Mouse (Mus musculus): Measurements from ENCODE around the gene Samd14. TPM values are rescaled to one million over a fixed set of nuclear protein-coding genes. Genes with fewer than 3 reads are reported as not detected.

Gene Samd14
- polyA plus RNA-seq, 1 experiment from 2014 or later: 18.3 TPM

GRCm38 (mm10) chr11:95040491-95041138, 30.9 kb downstream of the Samd14 start:
- peak; percentile 32 for ATAC-seq (ENCODE audit: low FRiP score, low TSS enrichment)
- under 1% methylated on average over 20 of the region's 20 CpGs for WGBS
- Histone ChIP-seq H3K4me3 (ENCODE audit: low read length) (peak overlapping the region; percentile 65), H3K9ac (ENCODE audit: low read depth, low read length) (peak overlapping the region; percentile 58), H3K9me3 (ENCODE audit: control insufficient read depth, low read length) (no peaks in the 10 kb centered on the region), H3K27ac (ENCODE audit: low read depth, low read length) (peak overlapping the region; percentile 61), H3K4me2 (replicated peaks; ENCODE audit: low read depth, low read length) (peak overlapping the region; percentile 83), H3K36me3 (ENCODE audit: control insufficient read depth, insufficient read depth, low read length) (peaks cover 6% of the 10 kb centered on the region; the same call in 1 of the 2 replicates), H3K4me1 (ENCODE audit: control insufficient read depth, insufficient read depth, low read length) (peaks cover 10% of the 10 kb centered on the region; the same call in 1 of the 2 replicates), H3K27me3 (ENCODE audit: control insufficient read depth, insufficient read depth, low read length) (no peaks in the 10 kb centered on the region)

GRCm38 (mm10) chr11:95041139-95041609, 31.5 kb downstream of the Samd14 start, which contains the start of gene Pdk2:
TSS of gene Pdk2 (minus strand) at chr11:95041354.
- H3K4me2 ChIP-seq (replicated peaks; ENCODE audit: low read depth, low read length): peak within 1 kb of the TSS; percentile 83
- peak within 1 kb of the TSS; percentile 61 for H3K27ac ChIP-seq (ENCODE audit: low read depth, low read length)
- peak; percentile 96 for ATAC-seq (ENCODE audit: low FRiP score, low TSS enrichment)
- WGBS: 0% methylated on average over 41 of the region's 41 CpGs
- H3K9ac ChIP-seq (ENCODE audit: low read depth, low read length): peak within 1 kb of the TSS; percentile 58
- no peaks in the 10 kb centered on the region for H3K9me3 ChIP-seq (ENCODE audit: control insufficient read depth, low read length)
- peak within 1 kb of the TSS; percentile 65 for H3K4me3 ChIP-seq (ENCODE audit: low read length)
- peaks cover 6% of the 10 kb centered on the region; the same call in 1 of the 2 replicates for H3K36me3 ChIP-seq (ENCODE audit: control insufficient read depth, insufficient read depth, low read length)
- peaks cover 10% of the 10 kb centered on the region; the same call in 1 of the 2 replicates for H3K4me1 ChIP-seq (ENCODE audit: control insufficient read depth, insufficient read depth, low read length)
- no peaks in the 10 kb centered on the region for H3K27me3 ChIP-seq (ENCODE audit: control insufficient read depth, insufficient read depth, low read length)

- peak overlapping the region; percentile 83 for H3K4me2 ChIP-seq (replicated peaks; ENCODE audit: low read depth, low read length)
- peaks cover 6% of the 10 kb centered on the region; the same call in 1 of the 2 replicates for H3K36me3 ChIP-seq (ENCODE audit: control insufficient read depth, insufficient read depth, low read length)
- peaks cover 10% of the 10 kb centered on the region; the same call in 1 of the 2 replicates for H3K4me1 ChIP-seq (ENCODE audit: control insufficient read depth, insufficient read depth, low read length)
- no peak overlapping the region for H3K27ac ChIP-seq (ENCODE audit: low read depth, low read length)
- H3K27me3 ChIP-seq (ENCODE audit: control insufficient read depth, insufficient read depth, low read length): no peaks in the 10 kb centered on the region
- peak overlapping the region; percentile 32; the same call in 1 of the 2 replicates for H3K9ac ChIP-seq (ENCODE audit: low read depth, low read length)
- ATAC-seq (ENCODE audit: low FRiP score, low TSS enrichment): no peak
- no peaks in the 10 kb centered on the region for H3K9me3 ChIP-seq (ENCODE audit: control insufficient read depth, low read length)
- WGBS: under 1% methylated on average over 11 of the region's 11 CpGs
- H3K4me3 ChIP-seq (ENCODE audit: low read length): peak overlapping the region; percentile 65
Observed at GRCm38 (mm10) chr11:95042096-95042495, 32.4 kb downstream of the Samd14 start.

- Histone ChIP-seq H3K9ac (ENCODE audit: low read depth, low read length) (no peak overlapping the region), H3K4me3 (ENCODE audit: low read length) (no peak overlapping the region), H3K27ac (ENCODE audit: low read depth, low read length) (no peak overlapping the region), H3K9me3 (ENCODE audit: control insufficient read depth, low read length) (no peaks in the 10 kb centered on the region), H3K36me3 (ENCODE audit: control insufficient read depth, insufficient read depth, low read length) (peaks cover 3% of the 10 kb centered on the region; the same call in 1 of the 2 replicates), H3K27me3 (ENCODE audit: control insufficient read depth, insufficient read depth, low read length) (no peaks in the 10 kb centered on the region), H3K4me1 (ENCODE audit: control insufficient read depth, insufficient read depth, low read length) (peaks cover 10% of the 10 kb centered on the region; the same call in 1 of the 2 replicates), H3K4me2 (replicated peaks; ENCODE audit: low read depth, low read length) (no peak overlapping the region)
- ATAC-seq (ENCODE audit: low FRiP score, low TSS enrichment): no peak
- 88% methylated on average over 4 of the region's 4 CpGs for WGBS
Observed at GRCm38 (mm10) chr11:95043060-95043459, 33.4 kb downstream of the Samd14 start.

- ATAC-seq (ENCODE audit: low FRiP score, low TSS enrichment): no peak
- Histone ChIP-seq H3K9me3 (ENCODE audit: control insufficient read depth, low read length) (no peaks in the 10 kb centered on the region), H3K36me3 (ENCODE audit: control insufficient read depth, insufficient read depth, low read length) (no peaks in the 10 kb centered on the region; the same call in 1 of the 2 replicates), H3K4me1 (ENCODE audit: control insufficient read depth, insufficient read depth, low read length) (peaks cover 10% of the 10 kb centered on the region; the same call in 1 of the 2 replicates), H3K9ac (ENCODE audit: low read depth, low read length) (no peak overlapping the region), H3K27ac (ENCODE audit: low read depth, low read length) (no peak overlapping the region), H3K4me2 (replicated peaks; ENCODE audit: low read depth, low read length) (no peak overlapping the region), H3K4me3 (ENCODE audit: low read length) (no peak overlapping the region), H3K27me3 (ENCODE audit: control insufficient read depth, insufficient read depth, low read length) (no peaks in the 10 kb centered on the region)
- 52% methylated on average over 7 of the region's 7 CpGs for WGBS
Observed at GRCm38 (mm10) chr11:95043608-95044007, 33.9 kb downstream of the Samd14 start.

GRCm38 (mm10) chr11:95044185-95044870, 34.6 kb downstream of the Samd14 start:
- no peaks in the 10 kb centered on the region for H3K36me3 ChIP-seq (ENCODE audit: control insufficient read depth, insufficient read depth, low read length)

GRCm38 (mm10) chr11:95046980-95047680, 37.5 kb downstream of the Samd14 start:
- no peaks in the 10 kb centered on the region for H3K4me1 ChIP-seq (ENCODE audit: control insufficient read depth, insufficient read depth, low read length)

More at GRCm38 (mm10) chr11:95044185-95044870, 34.6 kb downstream of the Samd14 start:
- Histone ChIP-seq H3K27me3 (ENCODE audit: control insufficient read depth, insufficient read depth, low read length) (no peaks in the 10 kb centered on the region), H3K9ac (ENCODE audit: low read depth, low read length) (no peak overlapping the region), H3K4me1 (ENCODE audit: control insufficient read depth, insufficient read depth, low read length) (peaks cover 10% of the 10 kb centered on the region; the same call in 1 of the 2 replicates), H3K27ac (ENCODE audit: low read depth, low read length) (no peak overlapping the region), H3K9me3 (ENCODE audit: control insufficient read depth, low read length) (no peaks in the 10 kb centered on the region), H3K4me3 (ENCODE audit: low read length) (no peak overlapping the region), H3K4me2 (replicated peaks; ENCODE audit: low read depth, low read length) (no peak overlapping the region)
- 41% methylated on average over 13 of the region's 13 CpGs for WGBS
- no peak for ATAC-seq (ENCODE audit: low FRiP score, low TSS enrichment)

GRCm38 (mm10) chr11:95053062-95053461, 43.4 kb downstream of the Samd14 start:
- Histone ChIP-seq H3K27me3 (ENCODE audit: control insufficient read depth, insufficient read depth, low read length) (no peaks in the 10 kb centered on the region), H3K4me1 (ENCODE audit: control insufficient read depth, insufficient read depth, low read length) (no peaks in the 10 kb centered on the region), H3K9ac (ENCODE audit: low read depth, low read length) (no peak overlapping the region), H3K36me3 (ENCODE audit: control insufficient read depth, insufficient read depth, low read length) (peaks cover 14% of the 10 kb centered on the region; the same call in 1 of the 2 replicates), H3K27ac (ENCODE audit: low read depth, low read length) (no peak overlapping the region), H3K4me2 (replicated peaks; ENCODE audit: low read depth, low read length) (no peak overlapping the region), H3K9me3 (ENCODE audit: control insufficient read depth, low read length) (no peaks in the 10 kb centered on the region), H3K4me3 (ENCODE audit: low read length) (no peak overlapping the region)
- 74% methylated on average over 9 of the region's 9 CpGs for WGBS
- ATAC-seq (ENCODE audit: low FRiP score, low TSS enrichment): no peak

More at GRCm38 (mm10) chr11:95046980-95047680, 37.5 kb downstream of the Samd14 start:
- Histone ChIP-seq H3K36me3 (ENCODE audit: control insufficient read depth, insufficient read depth, low read length) (0 out of 2 replicates have a peak, but pooled peaks cover 4% of the 10 kb centered on the region), H3K4me3 (ENCODE audit: low read length) (no peak overlapping the region), H3K4me2 (replicated peaks; ENCODE audit: low read depth, low read length) (no peak overlapping the region), H3K27me3 (ENCODE audit: control insufficient read depth, insufficient read depth, low read length) (no peaks in the 10 kb centered on the region), H3K9me3 (ENCODE audit: control insufficient read depth, low read length) (no peaks in the 10 kb centered on the region), H3K27ac (ENCODE audit: low read depth, low read length) (no peak overlapping the region), H3K9ac (ENCODE audit: low read depth, low read length) (no peak overlapping the region)
- peak; percentile 69 for ATAC-seq (ENCODE audit: low FRiP score, low TSS enrichment)
- WGBS: 58% methylated on average over 9 of the region's 9 CpGs
